Mouse (Mus musculus): ENCODE measurements around the gene Mtss1l. TPM values are rescaled to one million over a fixed set of nuclear protein-coding genes. Genes with fewer than 3 reads are reported as not detected.

Gene Mtss1l
- total RNA-seq, 2 experiments from 2014 or later = 32.0 to 37.8 TPM

DNA sequence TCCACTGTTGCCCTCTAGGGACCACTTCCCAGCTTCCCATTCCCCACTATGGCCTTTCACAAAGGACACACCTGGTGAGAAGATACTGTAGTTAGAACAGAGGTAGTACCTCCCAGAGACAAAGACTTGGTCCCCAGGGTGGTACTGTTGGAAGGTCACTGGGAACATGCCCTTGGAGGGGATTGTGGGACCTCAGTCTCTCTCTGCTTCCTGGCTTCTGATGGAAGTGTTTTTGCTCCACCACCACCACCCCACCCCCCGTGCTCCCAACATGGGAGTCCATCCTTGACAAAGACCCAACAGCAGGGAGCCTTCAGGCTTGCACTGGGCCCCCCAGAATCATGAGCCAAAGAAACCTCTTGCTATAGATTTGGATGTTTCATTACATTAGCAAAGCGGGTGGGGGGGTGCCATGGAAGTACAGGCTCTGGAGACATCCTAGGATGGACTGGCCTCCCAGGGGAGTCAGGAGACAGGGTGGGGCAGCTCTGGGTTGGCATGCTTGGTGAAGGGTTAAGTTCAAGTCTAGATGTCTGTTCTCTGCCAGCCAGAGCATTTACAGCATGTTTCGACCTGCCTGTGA lies 14.9 kb upstream of the Mtss1l start:
- DNase-seq = no peak

GRCm38 (mm10) chr8:110708429-110708828 lies 12.8 kb upstream of the Mtss1l start:
- no peak for DNase-seq

GRCm38 (mm10) chr8:110710593-110710992 lies 10.7 kb upstream of the Mtss1l start:
- no peak for DNase-seq

DNA sequence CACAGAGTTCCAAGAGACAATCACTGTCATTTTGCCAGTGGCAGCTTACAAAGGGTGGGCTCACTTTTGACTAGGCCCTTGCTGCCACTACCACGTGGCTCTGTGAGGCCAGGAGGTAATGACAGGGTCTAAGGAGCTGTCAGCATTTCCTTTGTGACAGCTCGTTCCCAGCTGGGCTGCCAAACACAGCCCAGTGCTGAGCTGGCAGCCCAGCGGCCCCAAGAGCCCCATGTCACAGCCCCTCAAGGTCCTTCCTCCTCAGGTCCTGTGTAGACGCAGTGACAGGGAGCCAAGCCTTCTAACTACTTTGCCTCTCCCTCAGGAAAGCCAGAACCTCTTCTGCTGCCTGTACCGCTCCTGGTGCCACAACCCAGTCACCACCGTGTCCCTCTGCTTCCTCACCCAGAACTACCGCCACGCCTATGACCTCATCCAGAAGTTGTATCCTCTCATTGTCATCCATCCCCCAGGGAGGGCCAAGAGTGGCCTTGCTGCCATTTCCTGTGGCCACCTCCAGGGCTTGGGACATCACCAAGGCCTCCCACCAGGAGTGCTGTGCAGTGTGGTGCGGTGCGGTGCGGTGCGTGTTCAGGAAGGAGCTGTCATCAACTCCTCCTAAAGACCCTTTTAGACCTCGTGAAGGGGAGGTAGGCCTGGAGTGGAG lies 9.9 kb upstream of the Mtss1l start:
- DNase-seq = peak; percentile 57 to 80

DNA sequence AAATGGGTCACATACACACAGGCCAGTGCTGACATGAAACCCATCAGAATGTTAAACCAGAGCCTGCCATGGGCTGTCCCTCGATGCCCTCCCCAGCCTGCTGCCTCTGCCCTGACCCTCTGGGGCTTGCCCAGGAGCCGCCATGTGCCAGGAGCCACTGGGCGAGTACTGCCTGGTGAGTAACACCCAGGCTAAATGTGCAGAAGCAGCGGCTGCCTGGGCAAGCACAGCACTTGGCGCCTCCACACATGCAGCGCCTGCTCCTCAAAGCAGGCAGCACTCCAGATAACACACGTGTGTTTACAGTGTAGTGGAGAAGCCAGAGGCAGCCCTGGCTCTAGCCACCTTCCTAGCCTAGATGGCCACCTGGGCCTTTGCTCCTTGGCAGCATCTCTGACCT lies 8.2 kb upstream of the Mtss1l start:
- peak; percentile 64 to 77 for DNase-seq

DNA sequence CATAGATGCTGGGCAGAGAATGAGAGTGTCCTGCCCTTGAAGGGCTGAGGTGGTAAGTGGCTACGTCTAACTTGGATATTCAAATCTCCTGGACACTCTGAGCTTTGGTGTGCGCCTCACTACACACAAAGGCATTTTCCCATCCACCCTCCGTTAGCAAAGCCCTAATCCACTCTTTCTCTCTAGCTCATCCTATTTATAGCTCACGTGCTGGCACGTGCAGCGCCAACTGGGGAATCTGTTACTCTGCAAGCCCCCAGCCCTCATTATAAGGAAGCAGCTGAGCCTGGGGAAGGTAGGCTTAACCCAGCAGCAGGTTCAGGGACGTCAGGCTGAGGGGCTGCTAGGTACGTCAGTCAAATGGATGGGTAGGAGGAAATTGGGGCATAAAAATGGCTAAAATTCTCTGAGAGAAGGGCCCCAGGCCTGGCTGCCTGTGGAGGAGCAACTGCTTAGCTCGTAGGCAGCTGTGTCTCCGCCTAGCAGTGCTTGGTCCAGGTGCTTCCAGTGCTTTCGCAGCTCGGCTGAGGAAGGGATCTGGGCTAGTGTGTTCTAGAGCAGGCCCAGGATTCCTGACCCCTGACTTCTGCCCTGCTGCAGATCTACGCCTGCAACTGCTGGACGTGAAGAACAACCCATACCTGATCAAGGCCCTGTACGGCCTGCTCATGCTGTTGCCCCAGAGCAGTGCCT lies 6.3 kb upstream of the Mtss1l start:
- DNase-seq = no peak

- peak; percentile 83 to 88 for DNase-seq
These were observed 5.2 kb upstream of the Mtss1l start for GRCm38 (mm10) chr8:110716075-110716474.

- no peak for DNase-seq
These were observed 4.1 kb upstream of the Mtss1l start for GRCm38 (mm10) chr8:110717131-110717530.

DNA sequence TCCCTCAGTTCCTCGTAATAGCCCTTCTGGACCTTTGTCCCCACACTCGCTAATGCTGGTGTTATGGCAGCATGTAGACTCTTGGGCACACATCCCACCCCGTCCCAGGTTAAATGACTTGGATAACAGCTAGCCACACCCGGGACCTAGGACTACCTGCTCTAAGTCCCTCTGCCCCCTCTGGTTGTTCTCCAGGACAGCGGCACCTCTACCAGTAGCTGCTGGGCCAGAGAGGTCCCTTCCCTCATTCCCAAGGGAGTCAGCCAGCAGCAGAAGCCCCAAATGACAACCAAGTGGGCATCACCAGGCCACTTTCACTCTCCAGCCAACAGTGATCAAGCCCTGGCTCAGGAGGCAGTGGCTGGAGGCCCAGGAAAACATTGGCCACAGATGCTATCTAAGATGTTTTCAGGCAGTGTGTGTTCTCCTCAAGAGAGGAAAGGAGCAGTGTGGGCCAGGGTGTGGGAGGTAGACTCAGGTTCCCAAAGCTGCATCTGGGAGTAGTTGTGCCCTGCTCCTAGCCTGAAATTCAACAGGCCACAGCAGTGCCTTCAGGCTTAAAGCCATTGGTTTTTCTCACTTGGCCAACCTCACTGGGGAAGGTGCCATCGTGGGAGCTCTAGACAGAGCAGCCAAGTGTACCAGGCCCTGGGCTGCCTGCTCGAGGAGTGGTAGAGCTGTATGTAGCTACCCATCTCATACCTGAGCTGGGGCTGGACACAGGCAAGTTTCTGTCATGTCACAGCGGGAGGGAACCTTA lies 2.9 kb upstream of the Mtss1l start:
- DNase-seq = peak in 1 of 2 experiments; percentile 25

DNA sequence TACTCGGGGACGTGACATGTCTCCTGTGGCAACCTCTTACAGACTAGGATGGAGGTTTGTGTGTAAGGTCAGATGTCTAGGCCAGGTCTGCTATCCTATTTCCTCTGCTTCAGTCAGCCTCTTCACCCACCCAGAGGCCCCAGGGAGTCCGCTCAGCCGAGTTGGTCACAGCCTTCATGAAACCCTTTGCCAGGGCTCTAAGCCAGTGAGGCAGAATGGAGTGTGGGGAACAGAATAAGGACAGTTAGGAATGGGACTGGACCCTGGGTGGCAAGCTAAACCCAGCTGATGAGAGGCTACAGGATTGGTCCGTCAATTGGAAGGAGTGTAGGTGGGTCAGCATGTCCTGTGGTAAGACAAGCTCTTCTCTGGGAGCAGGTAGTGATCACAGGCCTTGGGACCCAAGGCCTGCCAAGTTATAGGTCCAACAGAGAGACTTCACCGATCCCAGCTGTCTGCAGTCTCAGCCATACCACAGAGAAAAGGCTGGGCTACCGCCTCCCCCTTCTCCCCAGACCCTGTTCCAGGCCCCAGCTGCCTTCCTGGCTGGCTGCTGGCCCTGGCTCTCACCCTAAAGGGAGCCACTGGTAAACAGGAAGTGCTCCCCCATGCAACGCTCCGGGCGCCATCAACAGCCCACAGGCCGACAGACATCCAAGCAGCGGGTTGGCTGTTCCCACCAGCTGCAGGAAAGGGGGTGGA lies 2.2 kb upstream of the Mtss1l start:
- DNase-seq = peak; percentile 71 to 86

DNA sequence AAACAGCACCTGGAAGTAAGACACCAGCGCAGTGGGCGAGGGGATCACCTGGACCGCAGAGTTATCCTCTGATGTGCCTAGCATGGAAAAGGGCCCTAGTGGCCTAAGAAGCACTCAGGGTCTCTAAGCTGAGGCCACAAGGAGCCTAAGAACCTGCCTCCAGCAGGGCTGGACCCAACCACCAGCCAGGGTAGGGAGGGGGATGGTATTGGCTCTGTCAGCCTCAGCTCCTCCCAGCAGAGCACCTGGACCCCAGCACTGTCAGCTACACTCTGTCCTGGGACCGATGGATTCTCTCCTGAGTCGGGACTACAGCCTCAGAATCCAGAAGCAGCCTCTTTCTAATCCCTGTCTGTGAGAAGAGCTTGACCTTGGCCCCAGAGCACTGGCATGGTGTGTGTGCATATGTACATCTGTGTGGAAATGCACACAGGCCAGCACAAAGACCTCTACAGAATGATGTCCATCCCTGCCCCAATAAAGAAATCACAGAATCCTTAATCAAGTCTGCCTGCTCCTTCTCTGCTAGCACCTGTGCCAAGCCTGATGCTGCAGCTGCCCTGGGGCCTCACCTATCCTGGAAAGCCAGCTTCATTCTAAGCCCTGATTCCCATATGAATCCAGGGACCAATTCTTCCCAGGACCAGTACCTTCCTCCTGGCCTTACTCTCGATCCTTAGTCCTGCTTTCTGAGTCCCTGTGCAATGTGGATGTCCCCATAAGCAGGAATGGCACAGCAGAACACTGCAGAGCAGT lies 1.2 kb upstream of the Mtss1l start:
- peak in 1 of 2 experiments; percentile 29 for DNase-seq

GRCm38 (mm10) chr8:110721606-110722413 lies 534 bp downstream of the Mtss1l start:
- peak; percentile 48 to 68 for DNase-seq

DNA sequence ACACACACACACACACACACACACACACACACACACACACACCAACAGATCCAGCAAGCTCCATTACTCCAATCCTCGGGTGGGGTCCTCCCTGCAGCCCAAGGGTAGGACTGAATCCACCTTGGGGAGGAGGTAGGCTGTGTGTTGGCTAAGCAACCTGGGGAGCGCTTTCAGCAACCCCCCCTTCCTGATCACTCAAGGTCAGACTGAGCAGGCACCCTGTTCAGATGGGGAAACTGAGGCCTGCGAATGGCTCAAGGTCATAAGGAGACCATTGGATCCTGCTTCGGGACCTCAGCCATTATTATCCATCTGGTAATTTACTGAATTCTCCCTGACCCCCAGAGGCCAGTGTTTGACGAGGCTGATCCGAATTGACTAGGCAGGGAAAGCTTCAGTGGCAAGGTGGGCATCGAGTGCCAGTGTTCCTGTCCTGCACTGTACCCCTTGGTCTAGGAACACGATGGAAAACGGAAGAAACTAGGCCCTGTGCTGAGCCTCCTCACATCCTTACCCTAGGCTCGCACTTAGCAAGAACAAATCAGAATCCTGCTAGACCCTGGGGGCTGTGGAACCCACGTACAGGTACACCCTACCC lies 1.2 kb downstream of the Mtss1l start:
- no peak for DNase-seq

DNA sequence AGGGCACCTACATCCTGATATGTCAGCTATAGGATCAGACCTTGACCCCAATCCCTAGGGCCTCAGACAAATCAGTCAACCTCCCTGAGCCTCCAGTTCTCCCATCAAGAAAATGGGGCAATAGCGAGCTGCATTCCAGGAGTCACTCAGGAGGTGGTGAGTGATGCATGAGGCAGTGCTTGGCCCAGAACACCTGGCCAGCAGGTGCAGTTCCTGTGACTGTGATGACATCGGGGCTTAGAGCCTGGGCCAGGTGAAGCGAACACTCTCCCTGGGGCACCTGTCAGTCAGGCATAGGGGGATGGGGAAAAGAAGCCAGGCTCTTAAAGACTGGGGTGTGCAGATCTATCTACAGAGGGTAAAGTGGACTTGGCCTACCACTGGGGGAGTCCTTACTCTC lies 3.2 kb downstream of the Mtss1l start:
- no peak for DNase-seq

- peak in 1 of 2 experiments; percentile 20 for DNase-seq
These were observed 4.0 kb downstream of the Mtss1l start for GRCm38 (mm10) chr8:110725084-110725838.

DNA sequence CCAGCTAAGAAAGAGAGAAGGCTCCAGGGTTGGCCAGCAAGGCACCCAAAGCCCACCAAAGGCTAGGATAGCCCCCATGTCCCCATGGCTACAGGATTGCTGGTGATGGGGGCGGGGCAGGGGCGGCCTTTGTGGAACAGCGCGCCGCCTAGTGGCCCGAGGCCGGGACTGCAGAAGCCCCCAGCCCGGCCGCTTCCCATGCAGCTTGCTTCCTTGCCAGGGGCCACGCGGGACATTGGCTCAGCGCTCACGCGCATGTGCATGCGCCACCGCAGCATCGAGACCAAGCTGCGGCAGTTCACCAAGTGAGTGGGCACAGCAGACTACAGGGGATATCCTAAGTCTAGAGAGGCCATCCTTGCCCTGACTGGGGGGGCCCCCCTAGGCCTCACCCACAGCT lies 5.6 kb downstream of the Mtss1l start:
- peak in 1 of 2 experiments; percentile 83 for DNase-seq

DNA sequence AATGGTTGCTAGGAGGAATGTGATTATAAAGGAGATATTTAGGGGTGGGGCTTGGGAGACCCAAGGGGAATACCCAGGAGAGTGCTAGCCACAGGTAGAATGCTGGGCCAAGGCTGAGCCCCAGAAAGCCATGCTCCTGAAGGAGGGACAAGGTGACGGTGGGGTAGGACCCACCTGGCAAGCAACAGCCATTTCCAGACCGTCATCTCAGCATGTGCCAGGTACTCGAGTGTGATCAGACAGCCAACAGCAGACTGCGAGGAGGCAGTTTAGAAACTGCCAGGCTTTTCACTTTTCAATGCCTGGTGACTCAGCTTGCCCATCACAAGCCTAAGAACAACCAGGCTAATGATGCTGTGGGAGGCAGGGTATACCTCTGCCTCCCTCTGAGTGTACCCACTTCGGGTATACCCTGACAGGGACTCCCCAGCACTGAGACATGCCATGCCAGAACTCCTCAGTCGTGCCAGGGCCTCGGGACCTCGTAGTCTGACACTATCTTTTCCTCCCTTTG lies 10.1 kb downstream of the Mtss1l start:
- no peak for DNase-seq

DNA sequence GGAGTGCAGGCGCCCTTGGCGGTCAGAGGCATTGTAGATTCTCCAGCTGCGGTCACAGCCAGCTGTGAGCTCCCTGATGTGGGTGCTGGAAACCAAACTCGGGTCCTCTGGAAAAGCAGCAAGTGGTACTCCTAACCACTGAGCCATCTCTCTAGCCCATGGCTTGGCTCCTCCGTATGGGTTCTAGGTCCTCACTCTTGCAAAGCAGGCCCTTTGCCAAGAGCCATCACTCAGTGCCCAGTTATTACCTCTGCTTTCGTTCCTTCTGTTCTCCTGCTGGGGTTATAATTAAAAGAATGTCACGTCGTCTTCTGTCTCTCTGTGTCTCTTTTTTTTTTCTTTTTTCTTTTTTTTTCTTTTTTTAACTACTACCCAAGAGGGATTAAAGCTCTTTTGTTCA lies 11.8 kb downstream of the Mtss1l start:
- no peak for DNase-seq

DNA sequence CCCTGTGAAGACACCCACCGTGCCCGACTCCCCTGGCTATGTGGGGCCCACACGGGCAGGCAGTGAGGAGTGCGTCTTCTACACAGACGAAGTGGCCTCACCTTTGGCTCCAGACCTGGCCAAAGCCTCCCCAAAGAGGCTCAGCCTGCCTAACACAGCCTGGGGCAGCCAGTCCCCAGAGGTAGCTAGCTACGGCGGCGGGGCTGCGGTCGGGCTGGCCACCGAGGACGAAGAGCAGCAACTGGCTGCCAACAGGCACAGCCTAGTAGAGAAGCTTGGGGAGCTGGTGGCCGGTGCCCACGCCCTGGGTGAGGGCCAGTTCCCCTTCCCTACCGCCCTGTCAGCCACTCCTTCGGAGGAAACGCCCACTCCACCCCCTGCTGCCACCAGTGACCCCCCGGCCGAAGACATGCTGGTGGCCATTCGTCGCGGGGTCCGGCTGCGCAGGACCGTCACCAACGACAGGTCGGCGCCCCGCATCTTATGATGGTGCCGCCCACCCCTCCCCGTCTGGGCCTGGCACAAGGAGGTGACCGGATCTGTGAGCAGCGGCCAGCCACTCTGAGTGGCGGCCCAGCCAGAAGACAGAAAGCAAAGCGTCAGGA lies 17.4 kb downstream of the Mtss1l start:
- no peak for DNase-seq
